Mouse (Mus musculus) cerebellum, postnatal 36 days (tissue): Measurements from ENCODE around the gene Gm11168.
A peak's percentile ranks its signal among the peaks of the same experiment; 100 is the strongest.
"Not testable (repeated sequence)": the region's sequence is repeated elsewhere in the genome, so short reads cannot be mapped to it uniquely, and the experiment has no call there.

ENCODE experiments used
- DNase-seq, 2 experiments: peaks; one replicate each; pipeline ENCODE4 v3.0.0; 2021 to 2022; ENCODE audit warnings: mixed read lengths in 2 of 2

Gm11168 gene

DNA sequence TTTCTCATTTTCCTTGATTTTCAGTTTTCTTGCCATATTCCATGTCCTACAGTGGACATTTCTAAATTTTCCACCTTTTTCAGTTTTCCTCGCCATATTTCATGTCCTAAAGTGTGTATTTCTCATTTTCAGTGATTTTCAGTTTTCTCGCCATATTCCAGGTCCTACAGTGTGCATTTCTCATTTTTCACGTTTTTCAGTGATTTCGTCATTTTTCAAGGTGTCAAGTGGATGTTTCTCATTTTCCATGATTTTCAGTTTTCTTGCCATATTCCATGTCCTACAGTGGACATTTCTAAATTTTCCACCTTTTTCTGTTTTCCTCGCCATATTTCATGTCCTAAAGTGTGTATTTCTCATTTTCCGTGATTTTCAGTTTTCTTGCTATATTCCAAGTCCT is 22.5 kb downstream of the Gm11168 start:
- peak; percentile 11 to 30 for DNase-seq

DNA sequence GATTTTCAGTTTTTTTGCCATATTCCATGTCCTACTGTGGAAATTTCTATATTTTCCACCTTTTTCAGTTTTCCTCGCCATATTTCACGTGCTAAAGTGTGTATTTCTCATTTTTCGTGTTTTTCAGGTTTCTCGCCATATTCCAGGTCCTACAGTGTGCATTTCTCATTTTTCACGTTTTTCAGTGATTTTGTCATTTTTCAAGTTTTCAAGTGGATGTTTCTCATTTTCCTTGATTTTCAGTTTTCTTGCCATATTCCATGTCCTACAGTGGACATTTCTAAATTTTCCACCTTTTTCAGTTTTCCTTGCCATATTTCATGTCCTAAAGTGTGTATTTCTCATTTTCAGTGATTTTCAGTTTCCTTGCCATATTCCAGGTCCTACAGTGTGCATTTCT is 23.0 kb downstream of the Gm11168 start:
- DNase-seq, result not testable (repeated sequence)

DNA sequence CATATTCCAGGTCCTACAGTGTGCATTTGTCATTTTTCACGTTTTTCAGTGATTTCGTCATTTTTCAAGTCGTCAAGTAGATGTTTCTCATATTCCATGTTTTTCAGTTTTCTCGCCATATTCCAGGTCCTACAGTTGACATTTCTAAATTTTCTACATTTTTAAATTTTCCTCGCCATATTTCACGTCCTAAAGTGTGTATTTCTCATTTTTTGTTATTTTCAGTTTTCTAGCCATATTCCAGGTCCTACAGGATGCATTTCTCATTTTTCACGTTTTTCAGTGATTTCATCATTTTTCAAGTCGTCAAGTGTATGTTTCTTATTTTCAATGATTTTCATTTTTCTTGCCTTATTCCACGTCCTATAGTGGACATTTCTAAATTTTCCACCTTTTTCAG is 23.6 kb downstream of the Gm11168 start:
- not testable (repeated sequence) for DNase-seq

DNA sequence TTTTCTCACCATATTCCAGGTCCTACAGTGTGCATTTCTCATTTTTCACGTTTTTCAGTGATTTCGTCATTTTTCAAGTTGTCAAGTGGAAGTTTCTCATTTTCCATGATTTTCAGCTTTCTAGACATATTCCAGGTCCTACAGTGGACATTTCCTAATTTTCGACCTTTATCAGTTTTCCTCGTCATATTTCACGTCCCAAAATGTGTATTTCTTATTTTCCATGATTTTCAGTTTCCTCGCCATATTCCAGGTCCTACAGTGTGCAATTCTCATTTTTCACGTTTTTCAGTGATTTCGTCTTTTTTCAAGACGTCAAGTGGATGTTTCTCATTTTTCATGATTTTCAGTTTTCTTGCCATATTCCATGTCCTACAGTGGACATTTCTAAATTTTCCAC is 24.1 kb downstream of the Gm11168 start:
- not testable (repeated sequence) for DNase-seq

DNA sequence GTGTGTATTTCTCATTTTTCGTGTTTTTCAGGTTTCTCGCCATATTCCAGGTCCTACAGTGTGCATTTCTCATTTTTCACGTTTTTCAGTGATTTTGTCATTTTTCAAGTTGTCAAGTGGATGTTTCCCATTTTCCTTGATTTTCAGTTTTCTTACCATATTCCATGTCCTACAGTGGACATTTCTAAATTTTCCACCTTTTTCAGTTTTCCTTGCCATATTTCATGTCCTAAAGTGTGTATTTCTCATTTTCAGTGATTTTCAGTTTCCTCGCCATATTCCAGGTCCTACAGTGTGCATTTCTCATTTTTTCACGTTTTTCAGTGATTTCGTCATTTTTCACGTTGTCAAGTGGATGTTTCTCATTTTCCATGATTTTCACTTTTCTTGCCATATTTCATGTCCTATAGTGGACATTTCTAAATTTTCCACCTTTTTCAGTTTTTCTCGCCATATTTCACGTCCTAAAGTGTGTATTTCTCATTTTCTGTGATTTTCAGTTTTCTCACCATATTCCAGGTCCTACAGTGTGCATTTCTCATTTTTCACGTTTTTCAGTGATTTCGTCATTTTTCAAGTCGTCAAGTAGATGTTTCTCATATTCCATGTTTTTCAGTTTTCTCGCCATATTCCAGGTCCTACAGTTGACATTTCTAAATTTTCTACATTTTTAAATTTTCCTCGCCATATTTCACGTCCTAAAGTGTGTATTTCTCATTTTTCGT is 26.3 kb downstream of the Gm11168 start:
- DNase-seq, result not testable (repeated sequence)

DNA sequence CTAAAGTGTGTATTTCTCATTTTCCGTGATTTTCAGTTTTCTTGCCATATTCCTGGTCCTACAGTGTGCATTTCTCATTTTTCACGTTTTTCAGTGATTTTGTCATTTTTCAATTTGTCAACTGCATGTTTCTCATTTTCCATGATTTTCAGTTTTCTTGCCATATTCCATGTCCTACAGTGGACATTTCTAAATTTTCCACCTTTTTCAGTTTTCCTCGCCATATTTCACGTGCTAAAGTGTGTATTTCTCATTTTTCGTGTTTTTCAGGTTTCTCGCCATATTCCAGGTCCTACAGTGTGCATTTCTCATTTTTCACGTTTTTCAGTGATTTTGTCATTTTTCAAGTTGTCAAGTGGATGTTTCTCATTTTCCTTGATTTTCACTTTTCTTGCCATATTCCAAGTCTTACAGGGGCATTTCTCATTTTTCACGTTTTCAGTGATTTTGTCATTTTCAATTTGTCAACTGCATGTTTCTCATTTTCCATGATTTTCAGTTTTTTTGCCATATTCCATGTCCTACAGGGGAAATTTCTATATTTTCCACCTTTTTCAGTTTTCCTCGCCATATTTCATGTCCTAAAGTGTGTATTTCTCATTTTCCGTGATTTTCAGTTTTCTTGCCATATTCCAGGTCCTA is 27.7 kb downstream of the Gm11168 start:
- DNase-seq, result not testable (repeated sequence)

DNA sequence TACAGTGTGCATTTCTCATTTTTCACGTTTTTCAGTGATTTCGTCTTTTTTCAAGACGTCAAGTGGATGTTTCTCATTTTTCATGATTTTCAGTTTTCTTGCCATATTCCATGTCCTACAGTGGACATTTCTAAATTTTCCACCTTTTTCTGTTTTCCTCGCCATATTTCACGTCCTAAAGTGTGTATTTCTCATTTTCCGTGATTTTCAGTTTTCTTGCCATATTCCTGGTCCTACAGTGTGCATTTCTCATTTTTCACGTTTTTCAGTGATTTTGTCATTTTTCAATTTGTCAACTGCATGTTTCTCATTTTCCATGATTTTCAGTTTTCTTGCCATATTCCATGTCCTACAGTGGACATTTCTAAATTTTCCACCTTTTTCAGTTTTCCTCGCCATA is 31.2 kb downstream of the Gm11168 start, which contains the start of gene Gm17535:
TSS of gene Gm17535 (plus strand) at position 301 of the 400 bp plus-strand sequence.
- not testable (repeated sequence) for DNase-seq

DNA sequence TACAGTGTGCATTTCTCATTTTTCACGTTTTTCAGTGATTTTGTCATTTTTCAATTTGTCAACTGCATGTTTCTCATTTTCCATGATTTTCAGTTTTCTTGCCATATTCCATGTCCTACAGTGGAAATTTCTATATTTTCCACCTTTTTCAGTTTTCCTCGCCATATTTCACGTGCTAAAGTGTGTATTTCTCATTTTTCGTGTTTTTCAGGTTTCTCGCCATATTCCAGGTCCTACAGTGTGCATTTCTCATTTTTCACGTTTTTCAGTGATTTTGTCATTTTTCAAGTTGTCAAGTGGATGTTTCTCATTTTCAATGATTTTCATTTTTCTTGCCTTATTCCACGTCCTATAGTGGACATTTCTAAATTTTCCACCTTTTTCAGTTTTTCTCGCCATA is 33.4 kb downstream of the Gm11168 start, which contains the start of gene Gm10715:
TSS of gene Gm10715 (plus strand) at position 301 of the 400 bp plus-strand sequence.
- not testable (repeated sequence) for DNase-seq

DNA sequence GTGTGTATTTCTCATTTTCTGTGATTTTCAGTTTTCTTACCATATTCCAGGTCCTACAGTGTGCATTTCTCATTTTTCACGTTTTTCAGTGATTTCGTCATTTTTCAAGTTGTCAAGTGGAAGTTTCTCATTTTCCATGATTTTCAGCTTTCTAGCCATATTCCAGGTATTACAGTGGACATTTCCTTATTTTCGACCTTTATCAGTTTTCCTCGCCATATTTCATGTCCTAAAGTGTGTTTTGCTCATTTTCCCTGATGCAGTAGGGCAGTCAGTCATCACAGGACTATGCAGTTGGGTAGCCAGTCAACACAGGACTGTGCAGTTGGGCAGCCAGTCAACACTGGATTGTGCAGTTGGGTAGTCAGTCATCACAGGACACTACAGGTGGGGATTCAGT is 35.0 kb downstream of the Gm11168 start:
- not testable (repeated sequence) for DNase-seq
